Mouse (Mus musculus) heart, adult 2 months (tissue): ENCODE results near the gene Pnmt.

Source experiments
- CTCF ChIP-seq: fragments of 200-600 bp; IDR thresholded peaks from 2 replicates; pipeline ENCODE4 v1.8.1; 2022; ENCODE audit warnings: antibody characterized with exemption, mild to moderate bottlenecking, moderate library complexity
- EP300 ChIP-seq: fragments of 200-500 bp; IDR thresholded peaks from 2 replicates; pipeline ENCODE4 v1.6.1; 2011; ENCODE audit warnings: low read depth, low read length, control low read depth; ENCODE audit not compliant: insufficient read depth
- POLR2A ChIP-seq: fragments of 200-500 bp; IDR thresholded peaks from 2 replicates; pipeline ENCODE4 v1.6.1; 2011; ENCODE audit warnings: mild to moderate bottlenecking, low read depth, low read length, control low read depth; ENCODE audit not compliant: insufficient read depth

GRCm38 (mm10) chr11:98355732-98356299, 30.4 kb upstream of the Pnmt start:
- peak; percentile 93 for TF ChIP-seq CTCF
- no peak for TF ChIP-seq POLR2A
- no peak for TF ChIP-seq EP300
